Mouse (Mus musculus) olfactory bulb, adult 2 months (tissue): Measurements from ENCODE around the gene Tpte.

Experiments used
- CTCF ChIP-seq: fragments of 200-500 bp; IDR thresholded peaks from 2 replicates; pipeline ENCODE4 v1.5.1; 2012; ENCODE audit warnings: low read depth, mild to moderate bottlenecking, low read length, moderate library complexity; ENCODE audit not compliant: insufficient read depth
- POLR2A ChIP-seq: fragments of 200-500 bp; IDR thresholded peaks from 2 replicates; pipeline ENCODE4 v1.6.1; 2012; ENCODE audit warnings: mild to moderate bottlenecking, low read depth, low read length, moderate library complexity; ENCODE audit not compliant: insufficient read depth

DNA sequence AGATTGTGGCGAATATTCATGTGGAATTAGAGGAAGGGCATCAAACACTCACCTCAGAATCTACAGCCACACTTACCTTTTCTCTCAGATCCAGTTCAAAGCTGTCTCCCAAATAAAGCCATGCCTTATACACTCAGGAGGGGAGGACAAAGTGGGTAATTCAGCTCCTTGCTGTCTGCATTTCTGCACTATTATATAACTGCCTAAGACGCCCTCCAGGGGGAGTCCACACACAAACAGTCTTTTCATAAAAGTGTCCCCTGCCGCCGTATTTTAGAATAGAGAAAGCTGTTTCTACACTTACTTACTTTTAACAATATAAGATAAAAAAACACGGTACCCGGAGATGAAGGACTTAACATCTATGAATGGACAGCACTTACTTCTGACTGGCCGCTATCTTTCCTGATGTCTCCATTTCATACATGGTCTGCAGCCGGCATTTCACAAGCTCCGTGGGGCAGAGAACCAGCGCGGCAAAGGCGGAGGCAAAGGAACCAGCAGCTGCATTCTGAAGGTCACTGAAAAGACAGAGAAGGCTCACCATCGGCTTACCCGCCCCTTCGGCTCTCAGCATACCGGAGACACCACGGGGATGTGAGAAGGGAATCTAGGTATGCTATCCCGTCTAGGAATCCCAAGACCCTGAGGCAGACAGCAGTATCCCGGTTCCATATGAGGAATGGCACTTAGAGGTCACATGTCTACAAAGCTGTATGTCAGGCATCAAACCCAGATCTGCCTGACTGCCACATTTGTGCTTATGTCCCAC lies 99.8 kb downstream of the Tpte start:
- TF ChIP-seq CTCF = no peak
- no peak for TF ChIP-seq POLR2A
